In genomic region chr8:77672036-77672435, GRCm38 (mm10) we compare ENCODE assay signal across 22 mouse cellular contexts. TPM values are rescaled to one million over a fixed set of nuclear protein-coding genes. Genes with fewer than 3 reads are reported as not detected.
DNase-seq lines count a peak whose midpoint lies in the region; ATAC-seq and TF ChIP-seq lines count a peak whose summit lies in the region.
"Had no signal": no experiment of that assay in that cellular context is flagged by ENCODE, and none has a peak within 500 bp of the region (broad histone marks: within the 10 kb centered on the region; RNA-seq: fewer than 3 reads in every experiment).

No protein-coding gene starts in this region.

- no peak for DNase-seq in heart, embryonic 10.5 days (ENCODE audit: low spot score)
- no peak for DNase-seq in heart, postnatal 10 days
- peak; percentile 16 for DNase-seq in hindbrain, embryonic 10.5 days (ENCODE audit: low spot score)
- peak; percentile 59 for DNase-seq in embryonic facial prominence, embryonic 10.5 days (ENCODE audit: low spot score)
- DNase-seq in yolk sac, embryonic 10.5 days (ENCODE audit: low spot score): peak; percentile 10
- no peak for DNase-seq in lung, adult 2 months
- DNase-seq: adrenal gland, postnatal 14 days; cerebellum, adult 11-12 months; cerebellum, postnatal 14 days; liver, embryonic 13.5 days had no signal

- intact Hi-C loops in heart, postnatal 10 days (cut with DNase I): no loop called here

- H3K9me3 ChIP-seq in heart, embryonic 10.5 days: no peaks in the 10 kb centered on the region
- H3K9me3 ChIP-seq in hindbrain, embryonic 10.5 days: no peaks in the 10 kb centered on the region
- H3K9me3 ChIP-seq in hindbrain, embryonic 12.5 days (replicated peaks): no peaks in the 10 kb centered on the region
- H3K9me3 ChIP-seq in embryonic facial prominence, embryonic 10.5 days: no peaks in the 10 kb centered on the region
- H3K9me3 ChIP-seq: embryonic facial prominence, embryonic 15.5 days; kidney, embryonic 15.5 days; limb, embryonic 13.5 days; liver, embryonic 13.5 days; midbrain, embryonic 12.5 days; neural tube, embryonic 12.5 days had no signal

- peaks cover 43% of the 10 kb centered on the region for H3K36me3 ChIP-seq in heart, embryonic 10.5 days
- peaks cover 4% of the 10 kb centered on the region; the same call in 1 of the 2 replicates for H3K36me3 ChIP-seq in hindbrain, embryonic 10.5 days
- H3K36me3 ChIP-seq in hindbrain, embryonic 12.5 days: no peaks in the 10 kb centered on the region
- peaks cover 62% of the 10 kb centered on the region for H3K36me3 ChIP-seq in embryonic facial prominence, embryonic 10.5 days (replicated peaks)
- H3K36me3 ChIP-seq: liver, embryonic 13.5 days; midbrain, embryonic 12.5 days; neural tube, embryonic 12.5 days had no signal

- no peak overlapping the region for H3K4me2 ChIP-seq in hindbrain, embryonic 12.5 days (replicated peaks)
- H3K4me2 ChIP-seq: embryonic facial prominence, embryonic 15.5 days; hindbrain, embryonic 14.5 days; kidney, embryonic 15.5 days; limb, embryonic 13.5 days; liver, embryonic 13.5 days; midbrain, embryonic 12.5 days; neural tube, embryonic 12.5 days had no signal

- H3K4me1 ChIP-seq in heart, embryonic 10.5 days: peaks cover 29% of the 10 kb centered on the region
- 0 out of 2 replicates have a peak, but pooled peaks cover 14% of the 10 kb centered on the region for H3K4me1 ChIP-seq in hindbrain, embryonic 10.5 days (replicated peaks)
- H3K4me1 ChIP-seq in hindbrain, embryonic 12.5 days: no peaks in the 10 kb centered on the region
- peaks cover 43% of the 10 kb centered on the region for H3K4me1 ChIP-seq in embryonic facial prominence, embryonic 10.5 days
- H3K4me1 ChIP-seq in lung, adult 2 months (ENCODE audit: control insufficient read depth, insufficient read depth, low read length): no peaks in the 10 kb centered on the region
- H3K4me1 ChIP-seq: kidney, embryonic 15.5 days; liver, embryonic 13.5 days; midbrain, embryonic 12.5 days; neural tube, embryonic 12.5 days had no signal

- H3K27me3 ChIP-seq in heart, embryonic 10.5 days (ENCODE audit: insufficient read depth, poor library complexity, severe bottlenecking): no peaks in the 10 kb centered on the region
- no peaks in the 10 kb centered on the region for H3K27me3 ChIP-seq in hindbrain, embryonic 10.5 days (ENCODE audit: insufficient read depth, poor library complexity, severe bottlenecking)
- H3K27me3 ChIP-seq in hindbrain, embryonic 12.5 days: no peaks in the 10 kb centered on the region
- H3K27me3 ChIP-seq in embryonic facial prominence, embryonic 10.5 days (replicated peaks; ENCODE audit: low read depth, poor library complexity, severe bottlenecking): no peaks in the 10 kb centered on the region
- H3K27me3 ChIP-seq: embryonic facial prominence, embryonic 15.5 days; kidney, embryonic 15.5 days; limb, embryonic 13.5 days; liver, embryonic 13.5 days; midbrain, embryonic 12.5 days; neural tube, embryonic 12.5 days had no signal

- no peak overlapping the region for H3K9ac ChIP-seq in hindbrain, embryonic 12.5 days
- H3K9ac ChIP-seq: embryonic facial prominence, embryonic 15.5 days; hindbrain, embryonic 14.5 days; kidney, embryonic 15.5 days; limb, embryonic 13.5 days; liver, embryonic 13.5 days; midbrain, embryonic 12.5 days; neural tube, embryonic 12.5 days had no signal

- TF ChIP-seq POLR2A in lung, adult 2 months (IDR thresholded peaks at IDR 0.05; ENCODE audit: borderline replicate concordance, extremely low read depth, low read depth, low read length): no peak

- ATAC-seq in hindbrain, embryonic 12.5 days (ENCODE audit: low FRiP score): no peak
- ATAC-seq: CD4-positive, CD25-positive, alpha-beta regulatory T cell, adult 4 months; forebrain, embryonic 16.5 days; intestine, embryonic 16.5 days; Patski had no signal

- peak overlapping the region; percentile 53 for H3K27ac ChIP-seq in heart, embryonic 10.5 days
- H3K27ac ChIP-seq in hindbrain, embryonic 10.5 days: 0 out of 2 replicates have a peak overlapping the region, but pooled peaks have one; percentile 35
- no peak overlapping the region for H3K27ac ChIP-seq in hindbrain, embryonic 12.5 days
- peak overlapping the region; percentile 78 for H3K27ac ChIP-seq in embryonic facial prominence, embryonic 10.5 days (replicated peaks)
- H3K27ac ChIP-seq: hindbrain, embryonic 14.5 days; kidney, embryonic 15.5 days; limb, embryonic 13.5 days; liver, embryonic 13.5 days; macrophage; midbrain, embryonic 12.5 days; neural tube, embryonic 12.5 days had no signal

- 34% methylated on average over 4 of the region's 4 CpGs for WGBS in heart, embryonic 10.5 days
- 70% methylated on average over 4 of the region's 4 CpGs for WGBS in hindbrain, embryonic 10.5 days
- WGBS in hindbrain, embryonic 12.5 days: 77% methylated on average over 4 of the region's 4 CpGs
- WGBS in embryonic facial prominence, embryonic 10.5 days: 30% methylated on average over 4 of the region's 4 CpGs
- WGBS in lung, adult 2 months: 54% methylated on average over 4 of the region's 4 CpGs

- no peak overlapping the region for H3K4me3 ChIP-seq in heart, embryonic 10.5 days
- no peak overlapping the region for H3K4me3 ChIP-seq in hindbrain, embryonic 10.5 days
- H3K4me3 ChIP-seq in hindbrain, embryonic 12.5 days: no peak overlapping the region
- H3K4me3 ChIP-seq in embryonic facial prominence, embryonic 10.5 days: no peak overlapping the region
- H3K4me3 ChIP-seq in lung, adult 2 months (replicated peaks; ENCODE audit: extremely low read depth, low read depth, low read length): no peak overlapping the region
- H3K4me3 ChIP-seq: embryonic facial prominence, embryonic 15.5 days; kidney, embryonic 15.5 days; limb, embryonic 13.5 days; liver, embryonic 13.5 days; midbrain, embryonic 12.5 days; neural tube, embryonic 12.5 days had no signal

- no peak for TF ChIP-seq CTCF in lung, adult 2 months (IDR thresholded peaks at IDR 0.05; ENCODE audit: insufficient read depth, low read length)

RNA-seq across cellular contexts. Expression of gene Ednra, which starts 52.2 kb away (rescaled TPM):
- 40.6 and 46.6 TPM in 2 replicates for polyA plus RNA-seq in heart, embryonic 10.5 days (2016; fragmentation: Nextera tagmentation; extraction: Ambion mirVana)
- 10 to 100 TPM; 57.7 to 70.6 TPM for total RNA-seq in heart, postnatal 10 days (2021)
- polyA plus RNA-seq in hindbrain, embryonic 10.5 days (2016; fragmentation: Nextera tagmentation; extraction: Ambion mirVana): 18.1 and 18.6 TPM in 2 replicates
- 22.5 and 25.3 TPM in 2 replicates for polyA plus RNA-seq in hindbrain, embryonic 12.5 days (2016; fragmentation: Nextera tagmentation; extraction: Ambion mirVana)
- polyA plus RNA-seq in embryonic facial prominence, embryonic 10.5 days (2016; fragmentation: Nextera tagmentation; extraction: Ambion mirVana): 30.8 and 36.4 TPM in 2 replicates
- polyA plus RNA-seq in lung, adult 2 months (2012; rRNA removed): 35.5 and 50.1 TPM in 2 replicates
- polyA plus RNA-seq: CD4-positive, CD25-positive, alpha-beta regulatory T cell, adult 4 months; macrophage had no signal

Comparison
In these comparisons a context has a peak if more than half of its experiments do, and no peak if none do; other contexts are left out.
1. DNase-seq: peak in hindbrain, embryonic 10.5 days (single experiment), embryonic facial prominence, embryonic 10.5 days (single experiment) and yolk sac, embryonic 10.5 days (single experiment); none in heart, embryonic 10.5 days (single experiment), heart, postnatal 10 days (0 of 2) and lung, adult 2 months (single experiment).